Mouse (Mus musculus) midbrain, embryonic 16.5 days (tissue): ENCODE measurements around the gene Degs2. TPM values are rescaled to one million over a fixed set of nuclear protein-coding genes. Genes with fewer than 3 reads are reported as not detected.

Experiments used
- ATAC-seq: fragments of 200-750 bp; cut with Nextera tagmentation; 2 replicates; pipeline ENCODE4 v1.8.0; 2017; ENCODE audit warnings: moderate TSS enrichment
- H3K27ac ChIP-seq: fragments of 300-500 bp; sonication (generic); 2 replicates; pipeline ENCODE4 v1.5.1; 2014; ENCODE audit warnings: mild to moderate bottlenecking, low read length, mixed read lengths
- H3K27me3 ChIP-seq: fragments of 300-500 bp; sonication (generic); 2 replicates; pipeline ENCODE4 v1.6.1; 2014; ENCODE audit warnings: low read depth, low read length, mixed read lengths; ENCODE audit not compliant: control insufficient read depth, insufficient read depth
- H3K36me3 ChIP-seq: fragments of 300-500 bp; sonication (generic); 2 replicates; pipeline ENCODE4 v1.6.1; 2014; ENCODE audit warnings: mild to moderate bottlenecking, low read length, moderate library complexity, mixed read lengths; ENCODE audit not compliant: control insufficient read depth, insufficient read depth
- H3K4me1 ChIP-seq: fragments of 300-500 bp; sonication (generic); 2 replicates; pipeline ENCODE4 v1.6.1; 2014; ENCODE audit warnings: mild to moderate bottlenecking, low read length, mixed read lengths; ENCODE audit not compliant: control insufficient read depth, insufficient read depth
- H3K4me2 ChIP-seq: fragments of 300-500 bp; sonication (generic); 2 replicates; pipeline ENCODE4 v1.6.1; 2014; ENCODE audit warnings: mild to moderate bottlenecking, low read length, mixed read lengths
- H3K4me3 ChIP-seq: fragments of 300-500 bp; sonication (generic); 2 replicates; pipeline ENCODE4 v1.5.1; 2014; ENCODE audit warnings: low read depth, mild to moderate bottlenecking, low read length, moderate library complexity, mixed read lengths
- H3K9ac ChIP-seq: fragments of 300-500 bp; sonication (generic); 2 replicates; pipeline ENCODE4 v1.6.1; 2014; ENCODE audit warnings: low read depth, low read length, mixed read lengths
- H3K9me3 ChIP-seq: fragments of 300-500 bp; sonication (generic); replicated peaks from 2 replicates; pipeline ENCODE4 v1.6.1; 2014; ENCODE audit warnings: mild to moderate bottlenecking, low read length, mixed read lengths; ENCODE audit not compliant: control insufficient read depth, poor library complexity, severe bottlenecking
- WGBS: fragments of 180-500 bp; shearing (Covaris S2); extraction: QIAGEN DNeasy Blood & Tissue Kit; methylation state at CpG from one replicate; pipeline ENCODE4 v1.1.7; 2014; 5-methylcytosine and 5-hydroxymethylcytosine counted together
- polyA plus RNA-seq: library from polyadenylated mRNA; unstranded; fragments of >200 nt; fragmentation: Nextera tagmentation; extraction: Ambion mirVana; gene quantifications from 2 replicates; pipeline ENCODE4 v1.2.1, GENCODE M21; 2015

Degs2 gene
- polyA plus RNA-seq, 1 experiment from 2014 or later: 2.9 TPM

GRCm38 (mm10) chr12:108653358-108654335 is 48.5 kb downstream of the Degs2 start:
- no peaks in the 10 kb centered on the region for H3K9me3 ChIP-seq
- 89% methylated on average over 11 of the region's 11 CpGs for WGBS
- H3K27ac ChIP-seq: no peak overlapping the region
- H3K9ac ChIP-seq: no peak overlapping the region
- no peak overlapping the region for H3K4me2 ChIP-seq
- H3K27me3 ChIP-seq: no peaks in the 10 kb centered on the region
- no peak for ATAC-seq
- no peaks in the 10 kb centered on the region for H3K4me1 ChIP-seq
- H3K4me3 ChIP-seq: no peak overlapping the region
- H3K36me3 ChIP-seq: peaks cover 17% of the 10 kb centered on the region

- ATAC-seq: no peak
- Histone ChIP-seq H3K4me3 (no peak overlapping the region), H3K36me3 (peaks cover 19% of the 10 kb centered on the region), H3K9ac (no peak overlapping the region), H3K4me2 (no peak overlapping the region), H3K27me3 (no peaks in the 10 kb centered on the region), H3K9me3 (no peaks in the 10 kb centered on the region), H3K4me1 (no peaks in the 10 kb centered on the region), H3K27ac (no peak overlapping the region)
- WGBS: 39% methylated on average over 7 of the region's 7 CpGs
Measured at GRCm38 (mm10) chr12:108651053-108651660, 51.0 kb downstream of the Degs2 start.

GRCm38 (mm10) chr12:108647784-108648183 is 54.3 kb downstream of the Degs2 start:
- no peaks in the 10 kb centered on the region for H3K4me1 ChIP-seq
- no peaks in the 10 kb centered on the region for H3K27me3 ChIP-seq
- ATAC-seq: no peak
- H3K9ac ChIP-seq: no peak overlapping the region
- no peak overlapping the region for H3K4me3 ChIP-seq
- H3K9me3 ChIP-seq: no peaks in the 10 kb centered on the region
- H3K36me3 ChIP-seq: peaks cover 7% of the 10 kb centered on the region
- H3K27ac ChIP-seq: no peak overlapping the region
- no peak overlapping the region for H3K4me2 ChIP-seq

DNA sequence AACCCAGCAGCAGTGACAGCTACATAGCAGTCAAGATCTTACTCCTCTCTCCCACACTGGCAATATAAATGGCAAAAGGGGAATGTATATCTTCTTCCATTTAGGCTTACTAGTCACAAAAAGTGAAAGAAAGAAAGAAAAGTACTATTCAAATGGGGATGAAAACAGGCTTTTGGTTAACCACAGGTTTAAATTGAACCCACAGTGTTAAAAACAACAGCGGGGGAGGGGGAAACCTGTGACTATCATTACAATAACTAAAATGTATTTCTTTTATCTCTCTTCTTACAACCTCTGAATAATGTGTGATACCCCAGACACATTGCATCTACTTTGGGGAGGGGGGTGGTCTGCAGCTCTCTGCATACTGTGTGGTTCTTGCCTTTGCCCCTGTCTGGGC is 55.9 kb downstream of the Degs2 start:
- Histone ChIP-seq H3K4me2 (no peak overlapping the region), H3K9ac (no peak overlapping the region), H3K27ac (no peak overlapping the region), H3K4me3 (no peak overlapping the region), H3K27me3 (no peaks in the 10 kb centered on the region), H3K4me1 (no peaks in the 10 kb centered on the region), H3K36me3 (peaks cover 6% of the 10 kb centered on the region), H3K9me3 (no peaks in the 10 kb centered on the region)
- WGBS: 93% methylated on average over 1 of the region's 1 CpGs
- no peak for ATAC-seq

DNA sequence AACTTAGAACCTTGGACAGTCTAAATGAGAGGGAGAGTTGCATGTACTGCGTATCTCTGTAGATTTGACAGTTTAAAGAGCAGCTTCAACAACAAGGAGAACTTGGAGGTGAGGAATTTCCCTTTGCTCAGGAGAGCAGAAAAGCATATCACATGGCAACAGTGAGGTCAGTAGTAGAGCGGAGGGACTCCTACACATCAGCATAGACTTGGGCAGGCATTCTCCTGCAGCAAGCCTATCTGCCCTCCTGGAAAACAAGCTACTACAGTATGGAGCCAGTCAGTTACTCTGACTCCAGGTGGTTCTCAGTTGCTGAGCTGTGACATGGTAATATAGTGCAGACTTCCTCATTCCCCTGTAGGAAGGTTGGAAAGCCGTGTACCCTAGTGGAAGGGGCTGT is 60.1 kb downstream of the Degs2 start:
- no peaks in the 10 kb centered on the region for H3K9me3 ChIP-seq
- H3K27ac ChIP-seq: no peak overlapping the region
- H3K27me3 ChIP-seq: no peaks in the 10 kb centered on the region
- no peak overlapping the region for H3K4me3 ChIP-seq
- no peak overlapping the region for H3K4me2 ChIP-seq
- H3K9ac ChIP-seq: no peak overlapping the region
- no peak; the same call in 1 of the 2 replicates for ATAC-seq
- 92% methylated on average over 3 of the region's 3 CpGs for WGBS
- H3K36me3 ChIP-seq: no peaks in the 10 kb centered on the region
- no peaks in the 10 kb centered on the region for H3K4me1 ChIP-seq

- Histone ChIP-seq H3K9ac (no peak overlapping the region), H3K27me3 (no peaks in the 10 kb centered on the region), H3K27ac (no peak overlapping the region), H3K4me2 (no peak overlapping the region), H3K4me1 (no peaks in the 10 kb centered on the region), H3K36me3 (no peaks in the 10 kb centered on the region), H3K4me3 (no peak overlapping the region), H3K9me3 (no peaks in the 10 kb centered on the region)
- WGBS: 89% methylated on average over 3 of the region's 3 CpGs
- ATAC-seq: no peak
Measured at GRCm38 (mm10) chr12:108639126-108639525, 63.0 kb downstream of the Degs2 start.

DNA sequence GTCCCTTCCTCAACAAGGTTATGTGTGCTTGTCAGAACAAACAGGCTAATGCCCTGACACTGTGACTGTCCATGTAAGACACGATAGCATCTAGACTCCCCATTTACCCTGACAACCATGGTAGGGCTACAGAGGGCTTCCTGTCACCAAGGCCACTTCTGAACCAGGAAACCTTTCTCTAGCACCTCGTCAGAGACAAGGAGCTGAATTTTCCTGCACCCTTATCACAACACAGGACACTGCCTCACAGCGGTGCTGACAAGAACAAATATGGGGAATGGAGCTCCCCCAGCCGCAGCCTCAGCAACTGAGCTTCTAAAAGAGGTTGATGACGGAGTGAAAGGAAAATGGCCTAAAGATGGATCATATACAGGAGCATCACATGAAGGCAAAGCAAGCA is 64.7 kb downstream of the Degs2 start:
- H3K4me3 ChIP-seq: no peak overlapping the region

GRCm38 (mm10) chr12:108635501-108635900 is 66.6 kb downstream of the Degs2 start:
- H3K9ac ChIP-seq: no peak overlapping the region
- no peaks in the 10 kb centered on the region for H3K4me1 ChIP-seq
- ATAC-seq: no peak
- H3K36me3 ChIP-seq: no peaks in the 10 kb centered on the region
- 96% methylated on average over 4 of the region's 4 CpGs for WGBS
- no peaks in the 10 kb centered on the region for H3K9me3 ChIP-seq
- H3K27ac ChIP-seq: no peak overlapping the region
- H3K4me3 ChIP-seq: no peak overlapping the region
- no peaks in the 10 kb centered on the region for H3K27me3 ChIP-seq
- no peak overlapping the region for H3K4me2 ChIP-seq

More for the DNA sequence above, 64.7 kb downstream of the Degs2 start:
- Histone ChIP-seq H3K36me3 (no peaks in the 10 kb centered on the region), H3K4me2 (no peak overlapping the region), H3K9me3 (no peaks in the 10 kb centered on the region), H3K4me1 (no peaks in the 10 kb centered on the region), H3K27ac (no peak overlapping the region), H3K27me3 (no peaks in the 10 kb centered on the region), H3K9ac (no peak overlapping the region)
- no peak for ATAC-seq
- WGBS: 93% methylated on average over 5 of the region's 5 CpGs

GRCm38 (mm10) chr12:108634031-108634430 is 68.1 kb downstream of the Degs2 start:
- H3K9ac ChIP-seq: no peak overlapping the region
- H3K27ac ChIP-seq: no peak overlapping the region
- H3K4me2 ChIP-seq: no peak overlapping the region
- no peaks in the 10 kb centered on the region for H3K27me3 ChIP-seq
- H3K9me3 ChIP-seq: no peaks in the 10 kb centered on the region
- ATAC-seq: no peak
- WGBS: 95% methylated on average over 1 of the region's 1 CpGs
- no peaks in the 10 kb centered on the region for H3K36me3 ChIP-seq
- no peak overlapping the region for H3K4me3 ChIP-seq
- no peaks in the 10 kb centered on the region for H3K4me1 ChIP-seq
